Mouse (Mus musculus) myocyte (in vitro differentiated cells): ENCODE data around the gene B3gnt3. TPM values are rescaled to one million over a fixed set of nuclear protein-coding genes. Genes with fewer than 3 reads are reported as not detected.
A peak's percentile ranks its signal among the peaks of the same experiment; 100 is the strongest.

Experiments used
- H3K27me3 ChIP-seq: one replicate; pipeline ENCODE4 v1.6.1; 2011; ENCODE audit not compliant: control insufficient read depth, insufficient read depth, insufficient read length
- H3K36me3 ChIP-seq: one replicate; pipeline ENCODE4 v1.6.1; 2011; ENCODE audit not compliant: control insufficient read depth, insufficient read depth
- H3K4me2 ChIP-seq: one replicate; pipeline ENCODE4 v1.6.1; 2011; ENCODE audit warnings: low read depth, control low read depth
- H3K4me3 ChIP-seq: one replicate; pipeline ENCODE4 v1.5.1; 2011; ENCODE audit warnings: mild to moderate bottlenecking, control low read depth, moderate library complexity
- H3K79me2 ChIP-seq: one replicate; pipeline ENCODE4 v1.6.1; 2011; ENCODE audit not compliant: control insufficient read depth, insufficient read depth
- H3ac ChIP-seq: one replicate; pipeline ENCODE4 v1.6.1; 2011; ENCODE audit not compliant: control insufficient read depth, insufficient read length
- CEBPB ChIP-seq: IDR thresholded peaks from 2 replicates; pipeline ENCODE4 v1.6.1; 2011; ENCODE audit warnings: mild to moderate bottlenecking, moderate library complexity; ENCODE audit not compliant: poor library complexity, insufficient read depth, severe bottlenecking
- E2F4 ChIP-seq: IDR thresholded peaks from one replicate; pipeline ENCODE4 v1.6.1; 2011; ENCODE audit warnings: mild to moderate bottlenecking, control low read depth, moderate library complexity; ENCODE audit not compliant: insufficient read depth
- MAX ChIP-seq: IDR thresholded peaks from one replicate; pipeline ENCODE4 v1.6.1; 2011; ENCODE audit warnings: low read depth, mild to moderate bottlenecking, control low read depth
- MYOD1 ChIP-seq, 3 experiments: IDR thresholded peaks; one replicate each; pipeline ENCODE4 v1.6.1; 2011; ENCODE audit warnings: control low read depth in 2 of 3, low read depth in 2 of 3, mild to moderate bottlenecking in 2 of 3, moderate library complexity in 1 of 3; ENCODE audit not compliant: insufficient read length in 2 of 3, control insufficient read depth in 1 of 3
- MYOG ChIP-seq, 3 experiments: IDR thresholded peaks; one replicate each; pipeline ENCODE4 v1.6.1; 2011; ENCODE audit warnings: control low read depth in 2 of 3, low read depth in 2 of 3, mild to moderate bottlenecking in 2 of 3; ENCODE audit not compliant: insufficient read length in 2 of 3, control insufficient read depth in 1 of 3, insufficient read depth in 1 of 3
- POLR2A ChIP-seq: IDR thresholded peaks from one replicate; pipeline ENCODE4 v1.6.1; 2011; ENCODE audit warnings: low read depth, mild to moderate bottlenecking, control low read depth, moderate library complexity; ENCODE audit not compliant: insufficient read length
- POLR2AphosphoS2 ChIP-seq: IDR thresholded peaks from one replicate; pipeline ENCODE4 v1.6.1; 2011; ENCODE audit warnings: low read depth, control low read depth; ENCODE audit not compliant: insufficient read length
- REST ChIP-seq: IDR thresholded peaks from one replicate; pipeline ENCODE4 v1.6.1; 2011; ENCODE audit warnings: mild to moderate bottlenecking, control low read depth, moderate library complexity; ENCODE audit not compliant: insufficient read depth, insufficient read length
- SRF ChIP-seq: IDR thresholded peaks from one replicate; pipeline ENCODE4 v1.6.1; 2011; ENCODE audit warnings: low read depth; ENCODE audit not compliant: control insufficient read depth, insufficient read length
- TCF12 ChIP-seq: IDR thresholded peaks from one replicate; pipeline ENCODE4 v1.6.1; 2011; ENCODE audit warnings: mild to moderate bottlenecking, control low read depth; ENCODE audit not compliant: poor library complexity, insufficient read depth, severe bottlenecking
- TCF3 ChIP-seq: IDR thresholded peaks from one replicate; pipeline ENCODE4 v1.6.1; 2011; ENCODE audit warnings: low read depth, control low read depth; ENCODE audit not compliant: insufficient read length
- USF1 ChIP-seq: IDR thresholded peaks from one replicate; pipeline ENCODE4 v1.6.1; 2011; ENCODE audit warnings: low read depth, mild to moderate bottlenecking, control low read depth, moderate library complexity
- polyA plus RNA-seq: library from polyadenylated mRNA; unstranded; fragments of >200 nt; fragmentation: generic; extraction: Trizol; gene quantifications from one replicate; pipeline ENCODE4 v1.2.1, GENCODE M21; 2012; ENCODE audit warnings: missing spikeins

B3gnt3 gene
- polyA plus RNA-seq, 1 experiment = 0.01 TPM

GRCm38 (mm10) chr8:71670621-71671548, 30.7 kb downstream of the B3gnt3 start:
- TF ChIP-seq E2F4 = peak; percentile 16
- peak; percentile 13 for TF ChIP-seq POLR2A
- TF ChIP-seq MYOD1 (IDR thresholded peaks at IDR 0.05; ENCODE audit: control insufficient read depth in 1 of 3, insufficient read length in 2 of 3, low read depth in 2 of 3) = no peak
- TF ChIP-seq SRF = no peak
- Histone ChIP-seq H3ac (no peak overlapping the region), H3K27me3 (no peaks in the 10 kb centered on the region), H3K36me3 (no peaks in the 10 kb centered on the region), H3K79me2 (no peaks in the 10 kb centered on the region), H3K4me2 (peak overlapping the region; percentile 85), H3K4me3 (peak overlapping the region; percentile 44)

- no peaks in the 10 kb centered on the region for H3K27me3 ChIP-seq
These were observed 31.4 kb downstream of the B3gnt3 start for GRCm38 (mm10) chr8:71670198-71670597.

GRCm38 (mm10) chr8:71668220-71668975, 33.2 kb downstream of the B3gnt3 start:
- Histone ChIP-seq H3K36me3 (no peaks in the 10 kb centered on the region), H3ac (no peak overlapping the region), H3K79me2 (no peaks in the 10 kb centered on the region), H3K4me2 (peak overlapping the region; percentile 85), H3K27me3 (peaks cover 2% of the 10 kb centered on the region), H3K4me3 (peak overlapping the region; percentile 44)
- TF ChIP-seq MYOD1 (IDR thresholded peaks at IDR 0.05; ENCODE audit: control insufficient read depth in 1 of 3, insufficient read length in 2 of 3, low read depth in 2 of 3) (peak in 2 of 3 experiments; percentile 1 to 63), TCF3 (no peak), POLR2AphosphoS2 (peak; percentile 68), CEBPB (no peak), POLR2A (peak; percentile 68), MYOG (IDR thresholded peaks at IDR 0.05; ENCODE audit: control insufficient read depth in 1 of 3, insufficient read depth in 1 of 3, insufficient read length in 2 of 3, low read depth in 2 of 3) (peak in 1 of 3 experiments; percentile 61), E2F4 (no peak), SRF (no peak), REST (no peak), TCF12 (no peak), MAX (no peak), USF1 (no peak)

More at GRCm38 (mm10) chr8:71670198-71670597, 31.4 kb downstream of the B3gnt3 start:
- Histone ChIP-seq H3ac (no peak overlapping the region), H3K36me3 (no peaks in the 10 kb centered on the region), H3K4me2 (peak overlapping the region; percentile 85), H3K79me2 (no peaks in the 10 kb centered on the region), H3K4me3 (peak overlapping the region; percentile 44)
- no peak for TF ChIP-seq MYOG (IDR thresholded peaks at IDR 0.05; ENCODE audit: control insufficient read depth in 1 of 3, insufficient read depth in 1 of 3, insufficient read length in 2 of 3, low read depth in 2 of 3)
- TF ChIP-seq MYOD1 (IDR thresholded peaks at IDR 0.05; ENCODE audit: control insufficient read depth in 1 of 3, insufficient read length in 2 of 3, low read depth in 2 of 3) = no peak
- TF ChIP-seq REST = no peak
- TF ChIP-seq POLR2AphosphoS2 = no peak
- no peak for TF ChIP-seq SRF
- TF ChIP-seq POLR2A = no peak
- no peak for TF ChIP-seq MAX
- no peak for TF ChIP-seq CEBPB
- TF ChIP-seq TCF12 = no peak
- TF ChIP-seq USF1 = no peak
- TF ChIP-seq E2F4 = no peak
- TF ChIP-seq TCF3 = no peak

GRCm38 (mm10) chr8:71667256-71667655, 34.3 kb downstream of the B3gnt3 start:
- peak overlapping the region; percentile 85 for H3K4me2 ChIP-seq
- TF ChIP-seq MAX = no peak
- TF ChIP-seq TCF3 = no peak
- TF ChIP-seq MYOD1 (IDR thresholded peaks at IDR 0.05; ENCODE audit: control insufficient read depth in 1 of 3, insufficient read length in 2 of 3, low read depth in 2 of 3) = no peak
- no peak for TF ChIP-seq USF1
- TF ChIP-seq POLR2A = no peak
- no peak for TF ChIP-seq REST
- no peak for TF ChIP-seq CEBPB
- TF ChIP-seq MYOG (IDR thresholded peaks at IDR 0.05; ENCODE audit: control insufficient read depth in 1 of 3, insufficient read depth in 1 of 3, insufficient read length in 2 of 3, low read depth in 2 of 3) = no peak
- H3K27me3 ChIP-seq = peaks cover 6% of the 10 kb centered on the region
- peak overlapping the region; percentile 44 for H3K4me3 ChIP-seq
- H3ac ChIP-seq = no peak overlapping the region
- H3K36me3 ChIP-seq = no peaks in the 10 kb centered on the region
- no peaks in the 10 kb centered on the region for H3K79me2 ChIP-seq
